Comparison of ENCODE assay signal across 12 mouse cellular contexts in genomic region chr2:32547964-32548739, GRCm38 (mm10). TPM values are rescaled to one million over a fixed set of nuclear protein-coding genes. Genes with fewer than 3 reads are reported as not detected.
A peak's percentile ranks its signal among the peaks of the same experiment; 100 is the strongest.
DNase-seq lines count a peak whose midpoint lies in the region; ATAC-seq and TF ChIP-seq lines count a peak whose summit lies in the region.
"Had no signal": no experiment of that assay in that cellular context is flagged by ENCODE, and none has a peak within 500 bp of the region (broad histone marks: within the 10 kb centered on the region; RNA-seq: fewer than 3 reads in every experiment).

No protein-coding gene starts in this region.

- H3K4me2 ChIP-seq in heart, embryonic 11.5 days: no peak overlapping the region
- H3K4me2 ChIP-seq: lung, embryonic 15.5 days; stomach, embryonic 15.5 days had no signal

- H3K4me1 ChIP-seq in heart, adult 2 months (ENCODE audit: control insufficient read depth, insufficient read depth, low read length): peaks cover 35% of the 10 kb centered on the region
- peaks cover 7% of the 10 kb centered on the region; the same call in 1 of the 2 replicates for H3K4me1 ChIP-seq in heart, embryonic 11.5 days (ENCODE audit: control insufficient read depth, insufficient read depth, low read length)

- DNase-seq in heart, adult 2 months: peak; percentile 54 to 66
- peak; percentile 66 for DNase-seq in gastrocnemius, postnatal 10 days
- peak; percentile 40 for DNase-seq in lung, postnatal 10 days
- no peak for DNase-seq in left cerebral cortex, postnatal 14 days (ENCODE audit: low spot score in 2 of 2)
- no peak for DNase-seq in ovary, postnatal 36 days (ENCODE audit: low spot score)
- no peak for DNase-seq in left cerebral cortex, postnatal 36 days (ENCODE audit: low spot score in 2 of 2)
- DNase-seq: layer of hippocampus, postnatal 36 days had no signal

- TF ChIP-seq POLR2A in heart, adult 2 months (IDR thresholded peaks at IDR 0.05; ENCODE audit: insufficient read depth, low read depth, low read length): no peak

- TF ChIP-seq CTCF in heart, adult 2 months (IDR thresholded peaks at IDR 0.05): no peak

- no peak for TF ChIP-seq EP300 in heart, adult 2 months (IDR thresholded peaks at IDR 0.05; ENCODE audit: insufficient read depth, low read depth, low read length)

- WGBS in heart, adult 2 months: 69% methylated on average over 7 of the region's 7 CpGs
- WGBS in heart, embryonic 11.5 days (ENCODE audit: insufficient replicate concordance): 75% methylated on average over 7 of the region's 7 CpGs

- no peaks in the 10 kb centered on the region for H3K27me3 ChIP-seq in heart, adult 2 months (ENCODE audit: control insufficient read depth, insufficient read depth, low read length)
- H3K27me3 ChIP-seq in heart, embryonic 11.5 days (ENCODE audit: control insufficient read depth, insufficient read depth, low read length): no peaks in the 10 kb centered on the region
- H3K27me3 ChIP-seq: lung, embryonic 15.5 days; stomach, embryonic 15.5 days had no signal

- no peaks in the 10 kb centered on the region for H3K9me3 ChIP-seq in heart, embryonic 11.5 days (replicated peaks; ENCODE audit: control insufficient read depth, low read length)
- H3K9me3 ChIP-seq: lung, embryonic 15.5 days; stomach, embryonic 15.5 days had no signal

- H3K9ac ChIP-seq in heart, adult 2 months (ENCODE audit: low read depth, low read length): no peak overlapping the region
- no peak overlapping the region for H3K9ac ChIP-seq in heart, embryonic 11.5 days (ENCODE audit: low read depth, low read length)
- H3K9ac ChIP-seq: lung, embryonic 15.5 days; stomach, embryonic 15.5 days had no signal

- ATAC-seq in heart, embryonic 11.5 days (replicated peaks; ENCODE audit: insufficient number of reproducible peaks, low FRiP score, low TSS enrichment): no peak
- peak; percentile 70 for ATAC-seq in CD4-positive, CD25-positive, alpha-beta regulatory T cell, adult 4 months

- no peaks in the 10 kb centered on the region for H3K36me3 ChIP-seq in heart, adult 2 months (ENCODE audit: control insufficient read depth, insufficient read depth, low read length)
- no peaks in the 10 kb centered on the region for H3K36me3 ChIP-seq in heart, embryonic 11.5 days (ENCODE audit: control insufficient read depth, insufficient read depth, low read length)
- H3K36me3 ChIP-seq: lung, embryonic 15.5 days; stomach, embryonic 15.5 days had no signal

- no peak overlapping the region for H3K4me3 ChIP-seq in heart, adult 2 months
- H3K4me3 ChIP-seq in heart, embryonic 11.5 days (ENCODE audit: low read depth, low read length): no peak overlapping the region
- H3K4me3 ChIP-seq: lung, embryonic 15.5 days; stomach, embryonic 15.5 days had no signal

- H3K79me2 ChIP-seq in heart, adult 2 months (replicated peaks; ENCODE audit: control insufficient read depth, insufficient read depth, low read length): peaks cover under 1% of the 10 kb centered on the region; the same call in 1 of the 2 replicates

- no peak overlapping the region for H3K27ac ChIP-seq in heart, adult 2 months
- no peak overlapping the region for H3K27ac ChIP-seq in heart, embryonic 11.5 days (ENCODE audit: low read depth, low read length)

- intact Hi-C loops in heart, adult 2 months (cut with DNase I): no loop called here
- intact Hi-C loops in left cerebral cortex, postnatal 14 days (cut with DNase I): no loop called here
- intact Hi-C loops in left cerebral cortex, postnatal 36 days (cut with DNase I): no loop called here

RNA-seq across cellular contexts. Expression of gene Fam102a, which starts 13.0 kb away (rescaled TPM):
- total RNA-seq in heart, adult 2 months (2021): 1 to 10 TPM; 7.0 to 7.1 TPM
- polyA plus RNA-seq in heart, adult 2 months (2012; rRNA removed): 9.2 and 10.6 TPM in 2 replicates
- polyA plus RNA-seq in heart, embryonic 11.5 days (2014; fragmentation: Nextera tagmentation; extraction: Ambion mirVana): 5.2 and 5.3 TPM in 2 replicates
- polyA plus RNA-seq in CD4-positive, CD25-positive, alpha-beta regulatory T cell, adult 4 months (2017; shearing (Covaris generic)): 10 to 100 TPM; 50.6 to 55.5 TPM
- 1 to 10 TPM; 5.5 to 8.6 TPM for total RNA-seq in gastrocnemius, postnatal 10 days (2021)
- 10 to 100 TPM; 35.2 to 44.4 TPM for total RNA-seq in left cerebral cortex, postnatal 14 days (2021)
- total RNA-seq in left cerebral cortex, postnatal 36 days (2021): 10 to 100 TPM; 53.6 to 68.9 TPM

RNA-seq across cellular contexts. Expression of gene Dpm2, which starts 22.5 kb away (rescaled TPM):
- 10 to 100 TPM; 17.4 to 18.0 TPM for total RNA-seq in heart, adult 2 months (2021)
- polyA plus RNA-seq in heart, adult 2 months (2012; rRNA removed): 65.3 and 69.2 TPM in 2 replicates
- polyA plus RNA-seq in heart, embryonic 11.5 days (2014; fragmentation: Nextera tagmentation; extraction: Ambion mirVana): 81.7 and 85.3 TPM in 2 replicates
- polyA plus RNA-seq in CD4-positive, CD25-positive, alpha-beta regulatory T cell, adult 4 months (2017; shearing (Covaris generic)): 100 to 1,000 TPM; 131 to 166 TPM
- total RNA-seq in gastrocnemius, postnatal 10 days (2021): 10 to 100 TPM; 19.6 to 25.7 TPM
- 10 to 100 TPM; 78.7 to 86.3 TPM for total RNA-seq in left cerebral cortex, postnatal 14 days (2021)
- 10 to 100 TPM; 74.8 to 77.0 TPM for total RNA-seq in left cerebral cortex, postnatal 36 days (2021)

RNA-seq across cellular contexts. Expression of gene Pip5kl1, which starts 26.4 kb away (rescaled TPM):
- total RNA-seq in heart, adult 2 months (2021): not detected
- polyA plus RNA-seq in heart, adult 2 months (2012; rRNA removed): 0.25 TPM in 1 of 2 replicates, not detected in the other
- 0.31 and 0.51 TPM in 2 replicates for polyA plus RNA-seq in heart, embryonic 11.5 days (2014; fragmentation: Nextera tagmentation; extraction: Ambion mirVana)
- not detected for polyA plus RNA-seq in CD4-positive, CD25-positive, alpha-beta regulatory T cell, adult 4 months (2017; shearing (Covaris generic))
- not detected for total RNA-seq in gastrocnemius, postnatal 10 days (2021)
- 10 to 100 TPM; 12.7 to 14.3 TPM for total RNA-seq in left cerebral cortex, postnatal 14 days (2021)
- total RNA-seq in left cerebral cortex, postnatal 36 days (2021): 10 to 100 TPM in 1 of 2 experiments, 1 to 10 TPM in 1; 9.2 to 11.7 TPM
- total RNA-seq: gastrocnemius, postnatal 4 days had no signal

RNA-seq across cellular contexts. Expression of gene 9430097D07Rik, which starts 27.3 kb away (rescaled TPM):
- not detected for total RNA-seq in heart, adult 2 months (2021)
- not detected in 2 replicates for polyA plus RNA-seq in heart, adult 2 months (2012; rRNA removed)
- polyA plus RNA-seq in heart, embryonic 11.5 days (2014; fragmentation: Nextera tagmentation; extraction: Ambion mirVana): 0.17 TPM in 1 of 2 replicates, not detected in the other
- not detected for polyA plus RNA-seq in CD4-positive, CD25-positive, alpha-beta regulatory T cell, adult 4 months (2017; shearing (Covaris generic))
- not detected for total RNA-seq in gastrocnemius, postnatal 10 days (2021)
- total RNA-seq in left cerebral cortex, postnatal 14 days (2021): 1 to 10 TPM in 1 of 2 experiments, under 1 TPM in 1; 0.86 to 1.1 TPM
- 1 to 10 TPM; 1.1 to 1.4 TPM for total RNA-seq in left cerebral cortex, postnatal 36 days (2021)
- total RNA-seq: gastrocnemius, postnatal 4 days had no signal

RNA-seq across cellular contexts. Expression of gene St6galnac4, which starts 38.7 kb away (rescaled TPM):
- total RNA-seq in heart, adult 2 months (2021): 10 to 100 TPM; 16.2 to 17.8 TPM
- polyA plus RNA-seq in heart, adult 2 months (2012; rRNA removed): 25.2 and 28.6 TPM in 2 replicates
- polyA plus RNA-seq in heart, embryonic 11.5 days (2014; fragmentation: Nextera tagmentation; extraction: Ambion mirVana): 32.9 and 40.9 TPM in 2 replicates
- 10 to 100 TPM; 25.2 to 38.6 TPM for polyA plus RNA-seq in CD4-positive, CD25-positive, alpha-beta regulatory T cell, adult 4 months (2017; shearing (Covaris generic))
- total RNA-seq in gastrocnemius, postnatal 10 days (2021): 10 to 100 TPM; 31.7 to 42.6 TPM
- 10 to 100 TPM; 36.2 to 38.4 TPM for total RNA-seq in left cerebral cortex, postnatal 14 days (2021)
- 10 to 100 TPM; 36.7 to 39.1 TPM for total RNA-seq in left cerebral cortex, postnatal 36 days (2021)

Comparison
In these comparisons a context has a peak if more than half of its experiments do, and no peak if none do; other contexts are left out.
1. DNase-seq: peak in heart, adult 2 months (2 of 2), gastrocnemius, postnatal 10 days (single experiment) and lung, postnatal 10 days (single experiment); none in left cerebral cortex, postnatal 14 days (0 of 2), ovary, postnatal 36 days (single experiment) and left cerebral cortex, postnatal 36 days (0 of 2).
2. RNA of gene Pip5kl1, which starts 26.4 kb away (total RNA-seq): 12.7 to 14.3 TPM in left cerebral cortex, postnatal 14 days and 9.2 to 11.7 TPM in left cerebral cortex, postnatal 36 days; not detected in gastrocnemius, postnatal 10 days and not detected in heart, adult 2 months; every median in the first group is over 4 times any median in the second.